Mouse (Mus musculus): ENCODE data around the gene Zbtb4. TPM values are rescaled to one million over a fixed set of nuclear protein-coding genes. Genes with fewer than 3 reads are reported as not detected.

Gene Zbtb4
- total and polyA plus RNA-seq, 3 experiments: 2.4 to 2.7 TPM; not detected in 1

DNA sequence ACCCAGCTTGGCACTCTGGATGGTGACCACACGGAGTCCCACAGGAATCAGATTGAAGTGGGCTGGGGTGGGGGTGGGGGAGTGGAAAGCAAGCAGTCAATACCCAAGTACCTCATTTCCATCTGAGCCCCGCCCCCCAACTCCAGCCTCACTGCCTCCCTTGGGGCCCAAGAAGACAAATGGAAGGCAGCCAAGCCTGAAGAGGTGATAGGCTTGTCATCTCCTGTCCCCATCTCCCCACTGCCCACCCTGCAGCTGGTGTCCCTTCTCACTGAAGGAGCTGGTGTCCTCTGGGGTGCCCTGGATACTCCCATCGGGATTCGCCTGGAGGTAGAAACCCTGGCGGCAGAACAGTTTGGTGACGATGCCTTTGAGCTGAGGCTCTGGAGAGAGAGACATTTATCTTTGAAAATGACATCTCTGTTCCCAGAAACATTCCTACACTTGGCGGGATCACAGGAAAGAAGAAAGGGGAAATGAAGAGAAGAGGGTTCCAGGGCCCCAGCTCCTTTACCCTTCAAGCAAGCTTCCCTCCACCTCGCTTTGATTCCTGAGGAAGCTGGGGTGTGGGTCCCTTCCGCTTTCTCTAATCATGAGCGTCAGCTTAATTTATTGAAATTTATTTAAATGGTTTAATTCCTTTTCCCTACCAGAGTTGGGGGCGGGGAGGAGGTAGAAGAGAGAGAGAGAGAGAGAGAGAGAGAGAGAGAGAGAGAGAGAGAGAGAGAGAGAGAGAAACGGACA, 33.9 kb downstream of the Zbtb4 start (continued):
- TF ChIP-seq NELFE (IDR thresholded peaks at IDR 0.05; ENCODE audit: low read depth, low read length) (no peak; the same call in none of the 2 replicates), RAD21 (IDR thresholded peaks at IDR 0.05; ENCODE audit: low read depth, low read length) (no peak), TCF12 (IDR thresholded peaks at IDR 0.05; ENCODE audit: low read depth, low read length) (peak; percentile 62), MXI1 (IDR thresholded peaks at IDR 0.05; ENCODE audit: low read depth, low read length) (0 out of 2 replicates have a peak, but pooled peaks have one; percentile 50)

DNA sequence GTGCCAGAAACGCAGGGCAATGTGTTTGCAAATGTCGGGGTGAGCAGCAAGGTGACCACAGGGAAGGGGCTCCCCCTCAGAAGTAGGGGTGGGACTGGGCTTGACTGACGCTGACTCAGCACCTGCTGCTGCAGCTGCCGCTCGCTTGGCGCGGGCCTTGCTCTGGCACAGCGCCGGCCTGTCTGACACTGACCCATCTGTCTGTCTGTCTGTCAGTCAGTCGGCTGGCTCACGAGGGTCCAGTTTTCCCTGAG, 34.4 kb downstream of the Zbtb4 start:
- Histone ChIP-seq H3K9me3 (replicated peaks; ENCODE audit: insufficient read depth, low read length) (no peaks in the 10 kb centered on the region), H3K4me1 (ENCODE audit: control insufficient read depth in 1 of 2, insufficient read depth in 2 of 2, low read length in 2 of 2) (peaks cover 5 to 21% of the 10 kb centered on the region in 2 experiments; a peak in 3 of 4 replicates), H3K79me2 (ENCODE audit: control insufficient read depth, insufficient read depth, low read length, poor library complexity) (peaks cover 8% of the 10 kb centered on the region; the same call in 1 of the 2 replicates), H3K9ac (ENCODE audit: control insufficient read depth, low read depth, low read length, poor library complexity, severe bottlenecking) (peak overlapping the region; percentile 77), H3K36me3 (ENCODE audit: control insufficient read depth in 1 of 2, insufficient read depth in 2 of 2, low read length in 2 of 2) (peaks cover 0 to 8% of the 10 kb centered on the region in 2 experiments; a peak in 2 of 4 replicates), H3K27ac (ENCODE audit: control insufficient read depth, low read depth, low read length) (peak overlapping the region; percentile 74), H3K4me3 (ENCODE audit: control insufficient read depth in 1 of 2, insufficient read depth in 1 of 2, low read depth in 2 of 2, low read length in 2 of 2) (peak overlapping the region; percentile 58 to 89), H3K27me3 (ENCODE audit: control insufficient read depth in 1 of 2, insufficient read depth in 2 of 2, low read length in 2 of 2) (no peaks in the 10 kb centered on the region)
- peak; percentile 89 for DNase-seq (ENCODE audit: low read depth, low spot score)
- TF ChIP-seq ZC3H11A (IDR thresholded peaks at IDR 0.05; ENCODE audit: low read depth, low read length) (no peak), MAZ (IDR thresholded peaks at IDR 0.05; ENCODE audit: low read depth, low read length) (no peak; the same call in 1 of the 2 replicates), KAT2A (conservative IDR thresholded peaks at IDR 0.05; ENCODE audit: low read depth, low read length) (no peak), POLR2AphosphoS5 (IDR thresholded peaks at IDR 0.05; ENCODE audit: borderline replicate concordance, low read depth, low read length) (no peak), GABPA (IDR thresholded peaks at IDR 0.05; ENCODE audit: low read depth, low read length) (no peak), CTCF (IDR thresholded peaks at IDR 0.05 in 2 of 3, conservative IDR thresholded peaks at IDR 0.05 in 1 of 3; ENCODE audit: control insufficient read depth in 1 of 3, insufficient read depth in 1 of 3, low read depth in 2 of 3, low read length in 3 of 3, poor library complexity in 1 of 3, severe bottlenecking in 1 of 3) (no peak), ZKSCAN1 (IDR thresholded peaks at IDR 0.05; ENCODE audit: low read depth, low read length) (no peak), ZNF384 (IDR thresholded peaks at IDR 0.05; ENCODE audit: low read depth, low read length) (no peak), MAX (IDR thresholded peaks at IDR 0.05; ENCODE audit: low read length) (no peak), SMC3 (IDR thresholded peaks at IDR 0.05; ENCODE audit: low read depth, low read length) (no peak), HCFC1 (IDR thresholded peaks at IDR 0.05; ENCODE audit: low read depth, low read length) (peak; percentile 46; the same call in 1 of the 2 replicates), TCF12 (IDR thresholded peaks at IDR 0.05; ENCODE audit: low read depth, low read length) (peak; percentile 51), ZMIZ1 (IDR thresholded peaks at IDR 0.05; ENCODE audit: low read depth, low read length) (no peak), NELFE (IDR thresholded peaks at IDR 0.05; ENCODE audit: low read depth, low read length) (no peak; the same call in 1 of the 2 replicates), RCOR1 (IDR thresholded peaks at IDR 0.05; ENCODE audit: low read depth, low read length) (peak; percentile 46; the same call in 1 of the 2 replicates), MXI1 (IDR thresholded peaks at IDR 0.05; ENCODE audit: low read depth, low read length) (peak; percentile 46; the same call in 1 of the 2 replicates), MYB (IDR thresholded peaks at IDR 0.05; ENCODE audit: low read depth, low read length) (no peak), BHLHE40 (IDR thresholded peaks at IDR 0.05; ENCODE audit: borderline replicate concordance, low read depth, low read length) (0 out of 2 replicates have a peak, but pooled peaks have one; percentile 25), TAL1 (IDR thresholded peaks at IDR 0.05; ENCODE audit: low read length) (no peak), CHD1 (IDR thresholded peaks at IDR 0.05; ENCODE audit: low read depth, low read length) (no peak), NRF1 (IDR thresholded peaks at IDR 0.05; ENCODE audit: insufficient read depth, low read depth, low read length, poor library complexity, severe bottlenecking) (no peak), UBTF (IDR thresholded peaks at IDR 0.05; ENCODE audit: borderline replicate concordance, insufficient read depth, low read depth, low read length) (no peak), SIN3A (IDR thresholded peaks at IDR 0.05; ENCODE audit: low read length) (no peak), MYC (IDR thresholded peaks at IDR 0.05; ENCODE audit: low read depth, low read length) (0 out of 2 replicates have a peak, but pooled peaks have one; percentile 11), MAFK (IDR thresholded peaks at IDR 0.05; ENCODE audit: borderline replicate concordance, low read depth, low read length) (peak; percentile 96), USF1 (IDR thresholded peaks at IDR 0.05; ENCODE audit: low read depth, low read length) (no peak), TBP (IDR thresholded peaks at IDR 0.05; ENCODE audit: low read depth, low read length) (peak; percentile 66; the same call in 1 of the 2 replicates), USF2 (IDR thresholded peaks at IDR 0.05; ENCODE audit: borderline replicate concordance in 1 of 2, insufficient read depth in 1 of 2, low read depth in 1 of 2, low read length in 2 of 2) (no peak), JUND (IDR thresholded peaks at IDR 0.05; ENCODE audit: low read depth, low read length) (no peak; the same call in 1 of the 2 replicates), MEF2A (IDR thresholded peaks at IDR 0.05; ENCODE audit: extremely low read depth, insufficient replicate concordance, low read depth, low read length, poor library complexity, severe bottlenecking) (no peak), RAD21 (IDR thresholded peaks at IDR 0.05; ENCODE audit: low read depth, low read length) (no peak), POLR2A (IDR thresholded peaks at IDR 0.05; ENCODE audit: control insufficient read depth in 1 of 2, insufficient read depth in 1 of 2, low read depth in 1 of 2, low read length in 2 of 2, poor library complexity in 1 of 2) (no peak), GATA1 (IDR thresholded peaks at IDR 0.05; ENCODE audit: low read depth, low read length) (no peak)

Data from MEL (cell line).